In the genomic region with DNA sequence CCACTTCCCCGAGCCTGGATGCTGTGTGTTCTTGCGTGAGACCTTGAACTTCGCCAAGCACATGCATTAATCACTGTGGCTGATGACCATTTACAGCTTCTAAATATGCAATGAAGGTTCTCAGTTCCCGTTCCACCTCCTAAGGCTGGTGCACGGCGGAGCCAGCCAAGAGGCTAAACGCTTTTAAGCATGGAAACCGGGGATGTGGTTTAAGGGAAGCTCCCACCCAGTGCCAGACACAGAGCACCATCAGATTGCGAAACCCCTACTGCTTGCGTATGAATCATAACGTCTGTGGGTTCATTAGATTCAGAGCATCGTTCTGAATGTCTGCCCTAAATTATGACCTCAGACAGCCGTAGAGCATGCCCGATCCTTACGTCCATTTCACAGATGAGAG, we compare ENCODE assay signal across 10 mouse cellular contexts. TPM values are rescaled to one million over a fixed set of nuclear protein-coding genes. Genes with fewer than 3 reads are reported as not detected.
DNase-seq lines count a peak whose midpoint lies in the region; ATAC-seq and TF ChIP-seq lines count a peak whose summit lies in the region.
"Had no signal": no experiment of that assay in that cellular context is flagged by ENCODE, and none has a peak within 500 bp of the region (broad histone marks: within the 10 kb centered on the region; RNA-seq: fewer than 3 reads in every experiment).

No protein-coding gene starts in this region.

- H3K36me3 ChIP-seq in neural tube, embryonic 13.5 days = no peaks in the 10 kb centered on the region
- H3K36me3 ChIP-seq: liver, embryonic 13.5 days had no signal

- H3K4me3 ChIP-seq in neural tube, embryonic 13.5 days = no peak overlapping the region
- H3K4me3 ChIP-seq in gastrocnemius, adult 2 months = no peak overlapping the region
- H3K4me3 ChIP-seq: liver, embryonic 13.5 days had no signal

- H3K9me3 ChIP-seq in neural tube, embryonic 13.5 days = no peaks in the 10 kb centered on the region
- H3K9me3 ChIP-seq: liver, embryonic 13.5 days had no signal

- WGBS in neural tube, embryonic 13.5 days = 39% methylated on average over 15 of the region's 15 CpGs

- peak overlapping the region; percentile 21; the same call in 1 of the 2 replicates for H3K4me2 ChIP-seq in neural tube, embryonic 13.5 days
- H3K4me2 ChIP-seq: liver, embryonic 13.5 days had no signal

- no peak for TF ChIP-seq CTCF in gastrocnemius, adult 2 months (IDR thresholded peaks at IDR 0.05)

- no peak overlapping the region for H3K9ac ChIP-seq in neural tube, embryonic 13.5 days
- H3K9ac ChIP-seq: liver, embryonic 13.5 days had no signal

- H3K27ac ChIP-seq in neural tube, embryonic 13.5 days (replicated peaks) = peak overlapping the region; percentile 70
- no peak overlapping the region for H3K27ac ChIP-seq in gastrocnemius, adult 2 months
- H3K27ac ChIP-seq: liver, embryonic 13.5 days had no signal

- intact Hi-C loops in gastrocnemius, adult 2 months (cut with DNase I) = no loop called here

- H3K4me1 ChIP-seq in neural tube, embryonic 13.5 days (replicated peaks) = peaks cover 83% of the 10 kb centered on the region
- H3K4me1 ChIP-seq: liver, embryonic 13.5 days had no signal

- peak; percentile 76 to 83 for DNase-seq in adrenal gland, adult (ENCODE audit: inconsistent age in 2 of 2, low spot score in 1 of 2)
- DNase-seq in adrenal gland, postnatal 4 days (ENCODE audit: low spot score in 2 of 2) = no peak
- no peak for DNase-seq in neural tube, embryonic 10.5 days (ENCODE audit: extremely low spot score, low spot score)
- no peak for DNase-seq in gastrocnemius, adult 2 months
- no peak for DNase-seq in yolk sac, embryonic 10.5 days (ENCODE audit: low spot score)
- DNase-seq in cerebellum, adult 11-12 months = no peak
- DNase-seq: cerebellum, adult 2 months; liver, embryonic 13.5 days had no signal

- no peak for ATAC-seq in neural tube, embryonic 13.5 days (ENCODE audit: low read depth)
- peak; percentile 27 for ATAC-seq in inflammation-experienced regulatory T-cells, adult 6 months

- H3K27me3 ChIP-seq in neural tube, embryonic 13.5 days = no peaks in the 10 kb centered on the region
- H3K27me3 ChIP-seq: liver, embryonic 13.5 days had no signal

RNA-seq across cellular contexts. Expression of a gene that starts 41.6 kb away (rescaled TPM):
- total RNA-seq in adrenal gland, postnatal 4 days (2021) = 1 to 10 TPM; 1.4 to 2.2 TPM
- polyA plus RNA-seq in neural tube, embryonic 13.5 days (2015; fragmentation: Nextera tagmentation; extraction: Ambion mirVana) = 33.5 and 34.9 TPM in 2 replicates
- 10 to 100 TPM; 26.0 to 46.3 (median 40.8) TPM for polyA plus RNA-seq in inflammation-experienced regulatory T-cells, adult 6 months (2017; shearing (Covaris generic))
- total RNA-seq in gastrocnemius, adult 2 months (2021) = under 1 TPM in 1 of 2 experiments, not detected in 1; 0.11 TPM

Comparison
In these comparisons a context has a peak if more than half of its experiments do, and no peak if none do; other contexts are left out.
1. DNase-seq: peak in adrenal gland, adult (2 of 2); none in adrenal gland, postnatal 4 days (0 of 2), neural tube, embryonic 10.5 days (single experiment), gastrocnemius, adult 2 months (single experiment), yolk sac, embryonic 10.5 days (single experiment) and cerebellum, adult 11-12 months (single experiment).